ENCODE assay signal across 8 mouse cellular contexts in the genomic region with DNA sequence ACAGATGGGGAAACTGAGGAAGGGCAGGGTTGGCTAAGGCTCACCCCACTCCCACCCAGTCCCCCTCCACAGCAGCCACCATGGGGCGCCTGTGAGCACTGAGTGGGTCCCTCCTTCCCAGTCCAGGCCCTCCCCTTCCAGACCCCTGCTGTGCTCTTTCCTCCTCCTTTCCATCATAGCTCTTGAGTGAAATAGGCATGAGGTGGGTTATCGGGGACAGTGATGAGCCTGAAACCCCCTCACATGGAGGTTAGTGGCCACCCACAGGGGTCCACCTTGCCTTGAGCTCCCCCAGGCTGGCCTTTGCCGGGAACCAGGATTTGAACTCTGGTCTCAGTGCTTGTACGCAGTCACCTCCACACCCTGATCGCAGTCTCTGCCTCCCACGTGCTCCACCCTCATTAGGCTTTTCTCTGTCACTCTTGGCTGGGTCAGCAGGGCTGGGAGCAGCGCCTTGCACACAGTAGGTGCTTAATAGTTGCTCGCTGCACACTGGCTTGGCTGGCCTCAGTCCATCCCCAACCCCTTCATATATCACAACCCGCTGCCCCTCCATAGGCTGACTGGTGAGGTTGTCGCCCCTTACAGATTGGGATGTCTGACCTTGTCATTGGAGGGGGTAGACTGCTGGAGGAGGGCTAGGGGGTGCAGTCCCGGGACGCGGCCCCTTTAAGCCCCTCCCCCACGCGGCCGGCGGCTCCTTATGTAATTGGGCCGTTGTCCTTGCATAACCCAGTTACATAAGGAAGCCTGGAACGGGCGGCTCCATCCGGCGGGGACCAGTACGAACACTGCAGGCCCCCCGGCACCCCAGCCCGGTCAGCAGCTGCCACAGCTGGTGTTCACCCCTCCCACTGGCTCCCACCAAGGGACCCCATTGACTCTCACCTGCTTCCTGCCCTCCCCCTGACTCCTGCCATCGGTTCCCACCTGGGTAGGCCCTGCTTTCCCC. TPM values are rescaled to one million over a fixed set of nuclear protein-coding genes. Genes with fewer than 3 reads are reported as not detected.
DNase-seq lines count a peak whose midpoint lies in the region; ATAC-seq and TF ChIP-seq lines count a peak whose summit lies in the region.

No protein-coding gene starts in this region.

- WGBS in heart, adult 2 months, result 19% methylated on average over 26 of the region's 26 CpGs
- WGBS in limb, embryonic 15.5 days, result 26% methylated on average over 26 of the region's 26 CpGs
- WGBS in midbrain, embryonic 15.5 days, result 25% methylated on average over 26 of the region's 26 CpGs
- 26% methylated on average over 26 of the region's 26 CpGs for WGBS in stomach, postnatal 0 days

- TF ChIP-seq EP300 in heart, adult 2 months (IDR thresholded peaks at IDR 0.05; ENCODE audit: insufficient read depth, low read depth, low read length), result peak; percentile 99
- no peak for TF ChIP-seq EP300 in stomach, postnatal 0 days (optimal IDR thresholded peaks at IDR 0.05)

- H3K36me3 ChIP-seq in heart, adult 2 months (ENCODE audit: control insufficient read depth, insufficient read depth, low read length), result peaks cover 25% of the 10 kb centered on the region
- H3K36me3 ChIP-seq in limb, embryonic 15.5 days, result peaks cover 32% of the 10 kb centered on the region; the same call in 1 of the 2 replicates
- no peaks in the 10 kb centered on the region for H3K36me3 ChIP-seq in midbrain, embryonic 15.5 days (replicated peaks)
- H3K36me3 ChIP-seq in stomach, postnatal 0 days (ENCODE audit: control insufficient read depth, insufficient read depth, low read length), result 0 out of 2 replicates have a peak, but pooled peaks cover 2% of the 10 kb centered on the region

- no peaks in the 10 kb centered on the region for H3K79me2 ChIP-seq in heart, adult 2 months (replicated peaks; ENCODE audit: control insufficient read depth, insufficient read depth, low read length)

- peak overlapping the region; percentile 32 for H3K4me2 ChIP-seq in limb, embryonic 15.5 days
- peak overlapping the region; percentile 10; the same call in 1 of the 2 replicates for H3K4me2 ChIP-seq in midbrain, embryonic 15.5 days
- H3K4me2 ChIP-seq in stomach, postnatal 0 days (replicated peaks; ENCODE audit: low read depth), result peak overlapping the region; percentile 44

- TF ChIP-seq POLR2A in heart, adult 2 months (IDR thresholded peaks at IDR 0.05; ENCODE audit: insufficient read depth, low read depth, low read length), result peak; percentile 82

- peak overlapping the region; percentile 81 for H3K9ac ChIP-seq in heart, adult 2 months (ENCODE audit: low read depth, low read length)
- no peak overlapping the region for H3K9ac ChIP-seq in limb, embryonic 15.5 days
- H3K9ac ChIP-seq in midbrain, embryonic 15.5 days, result no peak overlapping the region
- H3K9ac ChIP-seq in stomach, postnatal 0 days (ENCODE audit: low read length), result peak overlapping the region; percentile 45

- no peaks in the 10 kb centered on the region for H3K27me3 ChIP-seq in heart, adult 2 months (ENCODE audit: control insufficient read depth, insufficient read depth, low read length)
- no peaks in the 10 kb centered on the region for H3K27me3 ChIP-seq in limb, embryonic 15.5 days
- H3K27me3 ChIP-seq in midbrain, embryonic 15.5 days (replicated peaks), result 0 out of 2 replicates have a peak, but pooled peaks cover 4% of the 10 kb centered on the region
- H3K27me3 ChIP-seq in stomach, postnatal 0 days (ENCODE audit: control insufficient read depth, insufficient read depth, low read length), result no peaks in the 10 kb centered on the region

- peak; percentile 90 for DNase-seq in cerebellum, adult 11-12 months
- peak; percentile 83 to 86 for DNase-seq in cerebellum, postnatal 36 days
- DNase-seq in heart, adult 2 months, result peak; percentile 91 to 93
- DNase-seq in kidney, adult 18-20 months, result peak; percentile 93
- DNase-seq in stomach, postnatal 0 days (ENCODE audit: low spot score), result peak; percentile 74

- H3K27ac ChIP-seq in heart, adult 2 months, result peak overlapping the region; percentile 91
- peak overlapping the region; percentile 93 for H3K27ac ChIP-seq in limb, embryonic 15.5 days
- no peak overlapping the region for H3K27ac ChIP-seq in midbrain, embryonic 15.5 days
- peak overlapping the region; percentile 93 for H3K27ac ChIP-seq in stomach, postnatal 0 days (replicated peaks)

- peak; percentile 15; the same call in 1 of the 2 replicates for TF ChIP-seq CTCF in heart, adult 2 months (IDR thresholded peaks at IDR 0.05)
- peak; percentile 49 for TF ChIP-seq CTCF in stomach, postnatal 0 days (IDR thresholded peaks at IDR 0.05; ENCODE audit: low read depth)

- peaks cover 67% of the 10 kb centered on the region for H3K4me1 ChIP-seq in heart, adult 2 months (ENCODE audit: control insufficient read depth, insufficient read depth, low read length)
- peaks cover 100% of the 10 kb centered on the region for H3K4me1 ChIP-seq in limb, embryonic 15.5 days
- peaks cover 48% of the 10 kb centered on the region for H3K4me1 ChIP-seq in midbrain, embryonic 15.5 days
- peaks cover 30% of the 10 kb centered on the region for H3K4me1 ChIP-seq in stomach, postnatal 0 days (replicated peaks; ENCODE audit: control insufficient read depth, insufficient read depth)

- H3K9me3 ChIP-seq in limb, embryonic 15.5 days, result no peaks in the 10 kb centered on the region
- H3K9me3 ChIP-seq in midbrain, embryonic 15.5 days, result no peaks in the 10 kb centered on the region
- H3K9me3 ChIP-seq in stomach, postnatal 0 days (ENCODE audit: control insufficient read depth, low read length), result no peaks in the 10 kb centered on the region

- intact Hi-C loops in heart, adult 2 months (cut with DNase I), result no loop called here

- H3K4me3 ChIP-seq in heart, adult 2 months, result peak overlapping the region; percentile 36; the same call in 1 of the 2 replicates
- peak overlapping the region; percentile 9; the same call in 1 of the 2 replicates for H3K4me3 ChIP-seq in limb, embryonic 15.5 days
- no peak overlapping the region for H3K4me3 ChIP-seq in midbrain, embryonic 15.5 days
- no peak overlapping the region for H3K4me3 ChIP-seq in stomach, postnatal 0 days (ENCODE audit: low read depth, low read length)

- no peak for ATAC-seq in cerebellum, adult (ENCODE audit: insufficient number of reproducible peaks, low FRiP score, low TSS enrichment)
- no peak for ATAC-seq in limb, embryonic 15.5 days (ENCODE audit: insufficient number of reproducible peaks, low FRiP score, low TSS enrichment, low read depth)
- ATAC-seq in midbrain, embryonic 15.5 days (replicated peaks), result no peak
- peak; percentile 27; the same call in 1 of the 2 replicates for ATAC-seq in stomach, postnatal 0 days (ENCODE audit: low FRiP score, low TSS enrichment)

RNA-seq across cellular contexts. Expression of a gene that starts 20.7 kb away (rescaled TPM):
- total RNA-seq in heart, adult 2 months (2021), result 1 to 10 TPM; 2.0 to 2.3 TPM
- polyA plus RNA-seq in heart, adult 2 months (2012; rRNA removed), result 8.3 and 8.6 TPM in 2 replicates
- polyA plus RNA-seq in limb, embryonic 15.5 days (2015; fragmentation: Nextera tagmentation; extraction: Ambion mirVana), result 2.9 and 3.6 TPM in 2 replicates
- 1.4 and 1.6 TPM in 2 replicates for polyA plus RNA-seq in midbrain, embryonic 15.5 days (2015; fragmentation: Nextera tagmentation; extraction: Ambion mirVana)
- polyA plus RNA-seq in stomach, postnatal 0 days (2015; fragmentation: Nextera tagmentation; extraction: Ambion mirVana), result 205 and 239 TPM in 2 replicates

RNA-seq across cellular contexts. Expression of a gene that starts 24.8 kb away (rescaled TPM):
- total RNA-seq in heart, adult 2 months (2021), result 1 to 10 TPM in 1 of 2 experiments, not detected in 1; 1.2 TPM
- polyA plus RNA-seq in heart, adult 2 months (2012; rRNA removed), result 0.88 and 1.2 TPM in 2 replicates
- polyA plus RNA-seq in limb, embryonic 15.5 days (2015; fragmentation: Nextera tagmentation; extraction: Ambion mirVana), result 0.51 and 1.7 TPM in 2 replicates
- polyA plus RNA-seq in midbrain, embryonic 15.5 days (2015; fragmentation: Nextera tagmentation; extraction: Ambion mirVana), result 2.7 and 3.3 TPM in 2 replicates
- polyA plus RNA-seq in stomach, postnatal 0 days (2015; fragmentation: Nextera tagmentation; extraction: Ambion mirVana), result 0.29 and 0.36 TPM in 2 replicates

RNA-seq across cellular contexts. Expression of a gene that starts 29.3 kb away (rescaled TPM):
- 1 to 10 TPM in 1 of 2 experiments, under 1 TPM in 1; 0.73 to 1.9 TPM for total RNA-seq in heart, adult 2 months (2021)
- 2.1 and 3.5 TPM in 2 replicates for polyA plus RNA-seq in heart, adult 2 months (2012; rRNA removed)
- 2.1 and 3.1 TPM in 2 replicates for polyA plus RNA-seq in limb, embryonic 15.5 days (2015; fragmentation: Nextera tagmentation; extraction: Ambion mirVana)
- 8.4 and 9.3 TPM in 2 replicates for polyA plus RNA-seq in midbrain, embryonic 15.5 days (2015; fragmentation: Nextera tagmentation; extraction: Ambion mirVana)
- polyA plus RNA-seq in stomach, postnatal 0 days (2015; fragmentation: Nextera tagmentation; extraction: Ambion mirVana), result 1.1 and 1.4 TPM in 2 replicates

RNA-seq across cellular contexts. Expression of a gene that starts 29.4 kb away (rescaled TPM):
- 10 to 100 TPM; 46.6 to 53.8 TPM for total RNA-seq in heart, adult 2 months (2021)
- 48.5 and 56.9 TPM in 2 replicates for polyA plus RNA-seq in heart, adult 2 months (2012; rRNA removed)
- polyA plus RNA-seq in limb, embryonic 15.5 days (2015; fragmentation: Nextera tagmentation; extraction: Ambion mirVana), result 79.8 and 88.7 TPM in 2 replicates
- 90.4 and 92.6 TPM in 2 replicates for polyA plus RNA-seq in midbrain, embryonic 15.5 days (2015; fragmentation: Nextera tagmentation; extraction: Ambion mirVana)
- polyA plus RNA-seq in stomach, postnatal 0 days (2015; fragmentation: Nextera tagmentation; extraction: Ambion mirVana), result 59.4 and 63.0 TPM in 2 replicates

RNA-seq across cellular contexts. Expression of a gene that starts 35.3 kb away (rescaled TPM):
- total RNA-seq in heart, adult 2 months (2021), result 10 to 100 TPM; 29.9 to 31.5 TPM
- polyA plus RNA-seq in heart, adult 2 months (2012; rRNA removed), result 49.3 and 56.1 TPM in 2 replicates
- 82.2 and 90.9 TPM in 2 replicates for polyA plus RNA-seq in limb, embryonic 15.5 days (2015; fragmentation: Nextera tagmentation; extraction: Ambion mirVana)
- 153 and 159 TPM in 2 replicates for polyA plus RNA-seq in midbrain, embryonic 15.5 days (2015; fragmentation: Nextera tagmentation; extraction: Ambion mirVana)
- 51.4 and 51.6 TPM in 2 replicates for polyA plus RNA-seq in stomach, postnatal 0 days (2015; fragmentation: Nextera tagmentation; extraction: Ambion mirVana)

Comparison
In these comparisons a context has a peak if more than half of its experiments do, and no peak if none do; other contexts are left out.
1. H3K4me3 ChIP-seq: peak in heart, adult 2 months (single experiment) and limb, embryonic 15.5 days (single experiment); none in midbrain, embryonic 15.5 days (single experiment) and stomach, postnatal 0 days (single experiment).
2. H3K9ac ChIP-seq: peak in heart, adult 2 months (single experiment) and stomach, postnatal 0 days (single experiment); none in limb, embryonic 15.5 days (single experiment) and midbrain, embryonic 15.5 days (single experiment).
3. RNA of a gene that starts 20.7 kb away (polyA plus RNA-seq): 205 to 239 TPM in stomach, postnatal 0 days; 8.3 to 8.6 TPM in heart, adult 2 months, 2.9 to 3.6 TPM in limb, embryonic 15.5 days and 1.4 to 1.6 TPM in midbrain, embryonic 15.5 days; every median in the first group is over 10 times any median in the second.
4. Peak in every context shown above with its lines, with median percentiles within 50 percentile points of each other: DNase-seq and H3K4me2 ChIP-seq.